ENCODE assay signal across 9 mouse cellular contexts in the genomic region with DNA sequence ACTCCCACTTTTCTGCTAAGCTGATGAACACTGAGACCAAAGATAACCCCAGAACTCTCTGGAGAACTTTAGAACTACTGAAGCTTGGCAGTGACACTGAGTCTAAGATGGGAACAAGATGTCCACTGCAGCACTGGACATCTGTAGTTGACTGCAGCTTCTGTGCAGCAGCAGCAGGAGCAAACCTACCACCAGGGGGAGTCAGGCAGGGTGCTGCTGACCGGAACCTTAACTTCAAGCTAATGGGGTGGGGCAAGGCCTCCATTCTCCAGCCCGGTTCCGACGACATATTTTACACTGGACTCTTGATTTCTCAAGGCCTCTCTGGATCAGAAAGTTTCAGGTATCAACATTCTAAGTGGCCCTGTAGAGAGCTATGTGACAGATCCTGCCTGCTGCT. TPM values are rescaled to one million over a fixed set of nuclear protein-coding genes. Genes with fewer than 3 reads are reported as not detected.
DNase-seq lines count a peak whose midpoint lies in the region; ATAC-seq and TF ChIP-seq lines count a peak whose summit lies in the region.
"Had no signal": no experiment of that assay in that cellular context is flagged by ENCODE, and none has a peak within 500 bp of the region (broad histone marks: within the 10 kb centered on the region; RNA-seq: fewer than 3 reads in every experiment).

No protein-coding gene starts in this region.

- peak; percentile 73 for DNase-seq in adrenal gland, postnatal 10 days
- DNase-seq in adrenal gland, adult 18-20 months (ENCODE audit: low spot score in 2 of 2), result no peak
- peak in 1 of 2 experiments; percentile 11 for DNase-seq in left cerebral cortex, adult 2 months (ENCODE audit: extremely low spot score in 1 of 2, low spot score in 2 of 2)
- DNase-seq in left cerebral cortex, postnatal 14 days (ENCODE audit: low spot score in 2 of 2), result no peak
- DNase-seq in adrenal gland, postnatal 25 days, result peak; percentile 55
- DNase-seq in liver, adult 2 months (ENCODE audit: extremely low read depth, low read depth, low spot score), result peak; percentile 55
- DNase-seq in thymus, postnatal 14 days, result peak; percentile 49

- ATAC-seq in activated CD4-positive, CD25-positive, alpha-beta regulatory T cell, adult 4 months, result no peak

- H3K27me3 ChIP-seq in liver, adult 2 months (ENCODE audit: control insufficient read depth, insufficient read depth, low read length), result no peaks in the 10 kb centered on the region
- H3K27me3 ChIP-seq: neural tube, embryonic 12.5 days had no signal

- no peak overlapping the region for H3K9ac ChIP-seq in liver, adult 2 months (ENCODE audit: low read depth, low read length)
- H3K9ac ChIP-seq: neural tube, embryonic 12.5 days had no signal

- peaks cover 21% of the 10 kb centered on the region for H3K79me2 ChIP-seq in liver, adult 2 months (ENCODE audit: control insufficient read depth, insufficient read depth, low read length)

- peak; percentile 63 for TF ChIP-seq CTCF in left cerebral cortex, adult 2 months (IDR thresholded peaks at IDR 0.05)
- peak; percentile 94 for TF ChIP-seq CTCF in liver, adult 2 months (IDR thresholded peaks at IDR 0.05; ENCODE audit: low read depth, low read length)

- peaks cover 22% of the 10 kb centered on the region for H3K4me1 ChIP-seq in liver, adult 2 months (ENCODE audit: control insufficient read depth, insufficient read depth, low read length)

- no peak overlapping the region for H3K4me3 ChIP-seq in left cerebral cortex, adult 2 months
- H3K4me3 ChIP-seq in liver, adult 2 months (ENCODE audit: insufficient read depth, low read depth, low read length), result no peak overlapping the region
- H3K4me3 ChIP-seq: neural tube, embryonic 12.5 days had no signal

- intact Hi-C loops in left cerebral cortex, adult 2 months (cut with DNase I), result loop anchor here (10.0 kb wide), 1 partner anchor 538 kb away; a partner anchor contains a TSS
- intact Hi-C loops in left cerebral cortex, postnatal 14 days (cut with DNase I), result loop anchor here (10.0 kb wide), 1 partner anchor 262 kb away; no protein-coding TSS in a partner anchor

- no peak overlapping the region for H3K27ac ChIP-seq in left cerebral cortex, adult 2 months
- H3K27ac ChIP-seq in liver, adult 2 months (replicated peaks; ENCODE audit: insufficient read depth, low read depth, low read length), result no peak overlapping the region
- H3K27ac ChIP-seq: neural tube, embryonic 12.5 days had no signal

- peaks cover 4% of the 10 kb centered on the region for H3K36me3 ChIP-seq in liver, adult 2 months (ENCODE audit: control insufficient read depth, insufficient read depth, low read length)

- no peak for TF ChIP-seq POLR2A in liver, adult 2 months (IDR thresholded peaks at IDR 0.05; ENCODE audit: extremely low read depth, insufficient read depth, low read length)

- WGBS in liver, adult 2 months, result 28% methylated on average over 4 of the region's 4 CpGs

RNA-seq across cellular contexts. Expression of a gene that starts 3.4 kb away (rescaled TPM):
- total RNA-seq in adrenal gland, postnatal 10 days (2021), result 10 to 100 TPM; 49.3 to 50.2 TPM
- total RNA-seq in adrenal gland, adult 18-20 months (2021), result 10 to 100 TPM; 49.6 to 51.7 TPM
- 10 to 100 TPM; 44.5 to 46.6 TPM for total RNA-seq in left cerebral cortex, adult 2 months (2021)
- total RNA-seq in left cerebral cortex, postnatal 14 days (2021), result 10 to 100 TPM; 45.2 to 46.5 TPM
- 43.2 and 54.2 TPM in 2 replicates for total RNA-seq in adrenal gland, postnatal 25 days (2021)
- total RNA-seq in liver, adult 2 months (2014; rRNA removed), result 12.9 and 16.8 TPM in 2 replicates
- 25.5 and 26.4 TPM in 2 replicates for polyA plus RNA-seq in liver, adult 2 months (2012; rRNA removed)
- polyA plus RNA-seq in activated CD4-positive, CD25-positive, alpha-beta regulatory T cell, adult 4 months (2017; shearing (Covaris generic)), result 10 to 100 TPM; 10.3 to 11.3 TPM

RNA-seq across cellular contexts. Expression of a gene that starts 3.5 kb away (rescaled TPM):
- 100 to 1,000 TPM; 516 to 520 TPM for total RNA-seq in adrenal gland, postnatal 10 days (2021)
- 100 to 1,000 TPM; 490 to 502 TPM for total RNA-seq in adrenal gland, adult 18-20 months (2021)
- total RNA-seq in left cerebral cortex, adult 2 months (2021), result 100 to 1,000 TPM; 208 to 232 TPM
- 100 to 1,000 TPM; 255 to 280 TPM for total RNA-seq in left cerebral cortex, postnatal 14 days (2021)
- 481 and 517 TPM in 2 replicates for total RNA-seq in adrenal gland, postnatal 25 days (2021)
- total RNA-seq in liver, adult 2 months (2014; rRNA removed), result 721 and 835 TPM in 2 replicates
- polyA plus RNA-seq in liver, adult 2 months (2012; rRNA removed), result 398 and 434 TPM in 2 replicates
- polyA plus RNA-seq in activated CD4-positive, CD25-positive, alpha-beta regulatory T cell, adult 4 months (2017; shearing (Covaris generic)), result 1,000 to 10,000 TPM in 1 of 2 experiments, 100 to 1,000 TPM in 1; 720 to 1,212 TPM

RNA-seq across cellular contexts. Expression of a gene that starts 4.4 kb away (rescaled TPM):
- 10 to 100 TPM; 23.1 to 24.8 TPM for total RNA-seq in adrenal gland, postnatal 10 days (2021)
- total RNA-seq in adrenal gland, adult 18-20 months (2021), result 10 to 100 TPM; 25.9 to 35.5 TPM
- 10 to 100 TPM; 25.4 to 27.3 TPM for total RNA-seq in left cerebral cortex, adult 2 months (2021)
- total RNA-seq in left cerebral cortex, postnatal 14 days (2021), result 10 to 100 TPM; 26.4 to 27.5 TPM
- 32.1 and 33.7 TPM in 2 replicates for total RNA-seq in adrenal gland, postnatal 25 days (2021)
- 6.2 and 7.8 TPM in 2 replicates for total RNA-seq in liver, adult 2 months (2014; rRNA removed)
- polyA plus RNA-seq in liver, adult 2 months (2012; rRNA removed), result 6.1 and 6.2 TPM in 2 replicates
- polyA plus RNA-seq in activated CD4-positive, CD25-positive, alpha-beta regulatory T cell, adult 4 months (2017; shearing (Covaris generic)), result 10 to 100 TPM; 17.5 to 25.5 TPM

RNA-seq across cellular contexts. Expression of a gene that starts 9.1 kb away (rescaled TPM):
- 10 to 100 TPM; 27.1 to 29.8 TPM for total RNA-seq in adrenal gland, postnatal 10 days (2021)
- 10 to 100 TPM; 38.8 to 43.5 TPM for total RNA-seq in adrenal gland, adult 18-20 months (2021)
- 10 to 100 TPM; 37.8 to 37.9 TPM for total RNA-seq in left cerebral cortex, adult 2 months (2021)
- total RNA-seq in left cerebral cortex, postnatal 14 days (2021), result 10 to 100 TPM; 30.8 to 38.9 TPM
- 44.2 and 45.9 TPM in 2 replicates for total RNA-seq in adrenal gland, postnatal 25 days (2021)
- total RNA-seq in liver, adult 2 months (2014; rRNA removed), result 10.0 and 10.3 TPM in 2 replicates
- polyA plus RNA-seq in liver, adult 2 months (2012; rRNA removed), result 11.6 and 14.5 TPM in 2 replicates
- polyA plus RNA-seq in activated CD4-positive, CD25-positive, alpha-beta regulatory T cell, adult 4 months (2017; shearing (Covaris generic)), result 10 to 100 TPM; 41.8 to 46.6 TPM

RNA-seq across cellular contexts. Expression of a gene that starts 9.2 kb away (rescaled TPM):
- total RNA-seq in adrenal gland, postnatal 10 days (2021), result 10 to 100 TPM; 78.4 to 81.5 TPM
- 100 to 1,000 TPM; 108 to 115 TPM for total RNA-seq in adrenal gland, adult 18-20 months (2021)
- 10 to 100 TPM; 96.6 to 97.2 TPM for total RNA-seq in left cerebral cortex, adult 2 months (2021)
- 10 to 100 TPM; 82.5 to 87.3 TPM for total RNA-seq in left cerebral cortex, postnatal 14 days (2021)
- total RNA-seq in adrenal gland, postnatal 25 days (2021), result 109 and 117 TPM in 2 replicates
- total RNA-seq in liver, adult 2 months (2014; rRNA removed), result 55.5 and 60.5 TPM in 2 replicates
- polyA plus RNA-seq in liver, adult 2 months (2012; rRNA removed), result 51.7 and 57.2 TPM in 2 replicates
- polyA plus RNA-seq in activated CD4-positive, CD25-positive, alpha-beta regulatory T cell, adult 4 months (2017; shearing (Covaris generic)), result 100 to 1,000 TPM; 115 to 121 TPM

Comparison
In these comparisons a context has a peak if more than half of its experiments do, and no peak if none do; other contexts are left out.
1. DNase-seq: peak in adrenal gland, postnatal 10 days (single experiment), adrenal gland, postnatal 25 days (single experiment), liver, adult 2 months (single experiment) and thymus, postnatal 14 days (single experiment); none in adrenal gland, adult 18-20 months (0 of 2) and left cerebral cortex, postnatal 14 days (0 of 2).